Mouse (Mus musculus): Measurements from ENCODE around the gene Adamts16.
"Not testable (repeated sequence)": the region's sequence is repeated elsewhere in the genome, so short reads cannot be mapped to it uniquely, and the experiment has no call there.

Gene Adamts16

DNA sequence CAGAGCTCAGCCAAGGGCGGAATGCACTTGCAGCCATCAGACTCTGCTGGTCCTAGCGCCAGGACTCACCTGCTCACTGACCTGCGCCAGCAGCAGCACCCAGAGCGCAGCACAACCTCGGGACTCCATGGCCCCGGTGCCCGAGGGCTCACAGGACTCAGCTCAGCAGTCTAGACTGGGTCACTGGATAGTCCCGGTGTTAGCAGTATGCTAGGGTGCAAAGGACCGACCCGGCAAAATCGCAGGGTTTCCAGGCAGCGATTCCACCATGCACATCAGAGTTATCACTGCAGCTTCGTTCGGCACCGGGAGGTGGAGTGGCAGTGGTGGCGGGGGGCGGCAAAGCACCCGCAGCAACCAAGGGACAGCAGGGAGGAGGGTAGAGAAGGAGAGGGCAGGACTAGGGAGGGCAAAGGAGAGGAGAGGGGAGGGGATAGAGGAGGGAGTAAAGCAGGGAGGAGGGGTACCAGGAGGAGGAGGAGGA lies at the start of gene Adamts16:
Gene Adamts16 (minus strand): TSS at position 391 of the 484 bp plus-strand sequence.
- DNase-seq (ENCODE audit: low spot score), result no peak

DNA sequence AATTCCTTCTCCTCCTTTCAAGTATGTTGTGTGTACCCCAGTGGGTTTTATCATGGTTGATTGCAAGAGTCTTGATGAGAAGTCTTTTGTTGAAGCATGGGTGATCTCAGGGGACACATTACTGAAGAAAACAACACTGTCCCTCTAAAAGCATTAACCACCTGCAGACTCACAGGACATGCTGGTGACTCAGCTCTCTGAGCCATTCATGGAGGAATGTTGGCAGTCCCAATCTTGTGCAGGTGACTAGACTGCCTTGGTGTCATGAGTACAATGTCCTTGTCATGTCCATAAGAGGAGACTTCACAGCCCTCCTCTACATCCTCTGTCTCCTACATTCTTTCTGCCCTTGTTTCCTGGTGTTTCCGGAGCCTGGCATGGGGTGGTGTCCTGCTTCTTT lies 45.5 kb upstream of the Adamts16 start:
- DNase-seq (ENCODE audit: low spot score), result no peak

DNA sequence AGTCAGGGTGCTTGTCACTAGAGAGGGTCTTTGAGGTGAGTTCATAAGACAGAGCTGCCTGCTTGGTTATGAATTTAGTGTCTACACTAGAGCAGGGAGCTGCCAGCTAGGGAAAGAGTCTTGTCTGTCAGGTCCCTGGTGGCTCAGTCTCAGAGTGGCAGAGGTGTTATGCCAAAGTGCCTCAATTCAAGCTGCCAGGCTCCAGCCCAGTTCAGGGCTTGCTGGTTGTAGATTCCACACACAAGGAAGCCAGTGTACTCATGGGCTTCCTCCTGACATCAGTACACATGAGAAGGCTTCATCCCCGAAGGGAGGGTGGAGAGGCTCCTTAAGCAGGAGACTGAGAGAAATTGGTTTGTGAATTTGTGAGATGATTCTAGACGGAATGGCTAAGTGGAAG lies 43.4 kb upstream of the Adamts16 start:
- no peak for DNase-seq (ENCODE audit: low spot score)

DNA sequence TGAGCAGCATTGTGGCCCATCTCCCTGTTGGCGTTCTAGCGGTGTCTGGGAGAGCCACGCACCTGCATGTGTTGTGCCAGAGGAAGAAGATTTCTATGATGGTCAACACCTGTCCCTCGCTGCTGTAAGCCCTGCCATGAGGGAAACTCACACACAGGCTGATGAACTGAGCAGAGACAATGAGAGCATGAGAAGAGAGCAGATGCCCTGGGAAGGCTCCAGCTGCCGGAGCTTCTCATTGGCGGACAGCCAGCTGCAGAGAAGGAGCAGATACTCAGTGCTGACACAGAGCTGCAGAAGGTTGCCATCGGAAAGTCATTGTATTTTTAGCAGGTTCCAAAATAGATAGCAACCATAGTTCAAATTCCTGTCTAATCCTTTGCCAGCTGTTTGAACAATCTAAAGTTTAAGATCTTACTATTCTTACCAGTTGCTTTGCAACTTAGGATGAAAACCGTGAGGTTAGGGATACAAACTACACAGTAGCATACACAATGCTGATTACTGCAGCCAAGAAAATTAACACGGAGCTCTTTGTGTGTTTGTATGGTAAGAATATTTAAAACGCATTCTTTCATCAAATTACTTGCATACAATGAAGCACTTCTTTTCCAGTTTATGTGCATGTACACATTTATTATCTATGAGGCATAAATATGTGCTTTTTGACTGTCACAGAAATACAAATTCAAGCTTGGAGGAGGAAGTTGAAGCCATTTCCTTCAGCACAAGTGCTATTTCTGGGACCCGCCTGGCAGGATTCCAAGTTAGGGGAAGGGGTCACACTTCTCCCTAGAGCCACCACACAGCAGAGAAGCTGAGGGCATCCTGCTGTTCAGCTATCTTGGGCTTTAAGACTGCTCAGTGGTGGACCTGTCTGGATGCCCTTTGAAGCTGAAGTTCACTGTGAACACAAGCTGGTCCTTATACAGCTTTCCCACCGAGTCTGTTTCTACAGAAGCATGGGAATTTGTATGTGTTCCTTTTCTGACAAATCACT lies 42.6 kb upstream of the Adamts16 start:
- peak; percentile 28 for DNase-seq (ENCODE audit: low spot score)

DNA sequence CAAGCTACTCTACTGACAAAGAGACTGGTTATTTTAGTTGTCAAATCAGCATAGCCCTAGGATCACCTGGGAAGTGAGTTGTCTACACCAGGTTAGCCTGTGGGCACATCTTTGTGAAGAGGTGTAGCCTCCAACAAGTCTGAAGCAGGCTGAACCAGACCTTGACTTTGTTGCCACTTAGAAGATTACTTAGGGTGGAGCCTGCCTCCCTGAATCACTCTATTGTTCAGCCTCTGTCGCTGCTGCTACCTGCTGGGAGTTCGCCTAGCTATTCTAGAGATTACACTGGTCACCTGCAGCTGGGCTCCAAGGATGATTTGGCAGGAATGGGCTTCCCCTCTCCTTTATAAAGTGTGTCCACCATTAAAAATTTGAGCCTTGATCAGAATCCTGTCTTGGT lies 38.4 kb upstream of the Adamts16 start:
- not testable (repeated sequence) for DNase-seq (ENCODE audit: low spot score)

DNA sequence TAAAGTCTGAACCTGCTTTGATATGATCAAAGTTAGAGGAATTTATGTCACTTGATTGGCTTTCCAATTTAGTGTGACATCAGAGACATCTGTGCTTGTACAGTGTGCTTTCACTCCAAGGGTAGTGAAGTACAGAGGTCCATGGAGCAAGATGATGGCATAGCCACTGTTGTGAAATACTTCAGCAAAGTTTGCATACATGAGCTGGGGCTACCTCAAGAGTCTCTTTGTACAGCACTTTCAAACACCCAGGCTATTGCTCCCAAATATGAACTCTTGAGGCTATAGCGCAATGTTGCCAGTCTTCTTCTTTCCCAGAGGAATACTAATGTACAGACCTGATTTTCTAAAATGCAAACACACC lies 35.9 kb upstream of the Adamts16 start:
- no peak for DNase-seq (ENCODE audit: low spot score)

DNA sequence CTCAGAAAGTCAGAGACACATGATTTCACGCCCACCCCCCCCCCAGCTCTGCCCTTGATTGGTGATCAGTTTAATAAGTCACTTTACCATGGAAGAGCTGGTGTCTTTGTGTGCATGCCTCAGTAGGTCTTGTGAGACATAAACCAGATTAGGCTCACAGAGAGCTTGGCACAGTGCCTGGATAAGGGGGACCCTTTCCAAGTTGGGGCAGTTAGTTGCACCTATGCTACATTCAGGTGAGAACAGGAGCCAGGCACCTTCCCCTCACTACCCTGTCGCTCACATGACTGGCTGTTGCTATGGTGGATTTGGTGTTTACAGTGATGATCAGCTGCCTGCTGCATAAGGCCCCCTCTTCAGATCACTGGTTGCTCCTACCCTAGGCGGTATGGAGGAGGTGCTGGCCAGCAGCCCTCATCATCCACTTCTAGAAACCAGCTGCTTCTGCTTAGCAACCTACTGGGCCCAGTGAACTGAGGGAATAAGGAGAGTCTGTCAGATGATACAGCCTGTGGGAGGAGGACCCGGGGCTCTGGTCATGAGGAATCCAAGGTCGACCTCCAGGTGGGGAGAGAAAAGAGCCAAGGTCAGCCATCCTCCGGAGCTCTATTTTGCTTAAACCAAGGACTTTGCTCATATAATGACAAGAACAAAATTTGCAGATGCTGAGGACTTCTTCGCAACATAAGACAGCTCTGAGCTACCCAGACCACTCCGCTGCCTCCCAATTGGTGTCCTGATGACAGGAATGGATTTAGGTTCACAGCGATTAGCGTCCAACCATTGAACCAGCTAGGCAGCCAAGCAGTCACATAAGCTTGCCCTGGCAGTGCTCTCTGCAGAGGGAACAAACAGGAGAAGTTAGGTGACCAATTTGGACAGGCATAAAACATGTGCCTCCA lies 35.3 kb upstream of the Adamts16 start:
- DNase-seq (ENCODE audit: low spot score), result no peak

DNA sequence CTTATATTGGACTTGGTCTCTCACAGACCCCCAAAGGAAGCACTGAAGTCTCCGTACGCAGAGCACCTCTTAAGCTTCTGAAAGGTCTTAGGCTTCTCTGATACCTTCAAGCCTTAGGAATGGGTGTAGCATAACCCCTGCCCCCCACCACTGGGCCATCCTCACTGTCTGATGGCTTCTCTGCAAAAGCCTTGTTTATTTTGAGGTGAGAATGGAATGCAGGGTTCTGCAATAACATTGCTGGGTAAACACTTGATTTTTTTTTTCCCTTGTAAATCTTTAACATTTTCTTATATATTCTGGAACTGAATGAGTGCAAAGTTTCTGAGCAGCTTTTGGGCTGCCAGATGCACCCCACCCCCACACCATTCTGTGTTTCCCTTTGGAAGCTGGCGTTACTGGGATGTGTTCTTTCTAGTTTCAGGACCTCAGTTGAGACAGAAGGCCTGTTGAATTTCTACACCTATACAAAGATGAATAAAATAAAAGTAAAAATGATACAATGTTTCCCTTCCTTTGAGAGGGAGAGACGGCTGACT lies 33.9 kb upstream of the Adamts16 start:
- no peak for DNase-seq (ENCODE audit: low spot score)

DNA sequence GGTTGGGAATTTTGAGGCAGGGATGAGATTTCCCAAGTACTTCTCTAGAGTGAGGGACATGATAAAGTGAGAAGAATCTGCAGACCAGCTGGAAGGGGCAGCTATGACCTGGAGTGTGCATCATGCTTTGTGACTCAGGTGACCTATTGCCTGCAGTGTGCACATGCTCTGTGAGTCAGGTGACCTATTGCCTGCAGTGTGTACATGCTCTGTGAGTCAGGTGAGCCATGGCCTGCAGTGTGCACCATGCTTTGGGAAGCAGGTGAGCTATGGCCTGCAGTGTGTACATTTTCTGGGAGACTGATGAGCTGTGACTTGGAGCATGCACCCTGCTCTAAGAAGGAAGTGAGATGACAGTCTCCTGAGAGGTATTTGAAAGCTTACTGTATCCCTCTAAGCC lies 33.1 kb upstream of the Adamts16 start:
- DNase-seq (ENCODE audit: low spot score), result no peak

DNA sequence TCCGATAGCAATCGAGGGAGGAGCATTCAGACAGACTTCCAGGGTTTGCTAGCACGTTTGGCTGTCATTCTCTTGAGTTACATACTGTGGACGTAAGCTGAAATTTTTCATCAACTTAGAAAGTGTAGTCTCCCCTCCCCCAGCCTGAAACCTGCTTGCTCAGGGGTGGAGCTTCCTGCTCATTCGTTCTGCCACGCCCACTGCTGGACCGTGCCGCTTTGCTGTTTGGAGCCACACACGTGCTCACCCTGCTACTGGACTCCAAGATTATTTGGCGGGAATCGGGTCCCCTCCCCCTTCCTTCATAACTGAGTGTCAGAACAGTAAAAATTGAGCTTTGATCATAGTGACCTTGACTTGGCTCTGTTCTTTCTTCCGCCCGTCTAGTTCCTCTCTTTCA lies 32.2 kb upstream of the Adamts16 start:
- not testable (repeated sequence) for DNase-seq (ENCODE audit: low spot score)

DNA sequence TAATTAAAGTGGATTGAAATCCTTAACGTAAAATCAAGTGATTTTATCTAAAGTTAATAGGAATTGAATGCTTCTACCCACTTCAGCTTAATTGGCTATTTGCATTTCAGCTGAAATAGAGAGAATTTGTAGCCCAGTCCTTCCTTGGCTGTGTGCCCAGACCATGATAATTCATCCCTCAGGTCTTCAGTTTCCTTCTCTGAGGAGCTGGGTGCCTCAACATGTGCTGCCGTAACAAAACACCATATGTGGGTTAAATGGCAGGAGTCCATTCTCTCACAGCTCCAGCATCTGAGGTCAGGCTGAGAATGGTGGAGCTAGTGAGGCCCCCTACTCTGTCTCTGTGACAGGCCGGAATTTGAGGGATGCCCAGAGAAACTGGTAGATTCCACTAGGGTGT lies 29.4 kb upstream of the Adamts16 start:
- no peak for DNase-seq (ENCODE audit: low spot score)

DNA sequence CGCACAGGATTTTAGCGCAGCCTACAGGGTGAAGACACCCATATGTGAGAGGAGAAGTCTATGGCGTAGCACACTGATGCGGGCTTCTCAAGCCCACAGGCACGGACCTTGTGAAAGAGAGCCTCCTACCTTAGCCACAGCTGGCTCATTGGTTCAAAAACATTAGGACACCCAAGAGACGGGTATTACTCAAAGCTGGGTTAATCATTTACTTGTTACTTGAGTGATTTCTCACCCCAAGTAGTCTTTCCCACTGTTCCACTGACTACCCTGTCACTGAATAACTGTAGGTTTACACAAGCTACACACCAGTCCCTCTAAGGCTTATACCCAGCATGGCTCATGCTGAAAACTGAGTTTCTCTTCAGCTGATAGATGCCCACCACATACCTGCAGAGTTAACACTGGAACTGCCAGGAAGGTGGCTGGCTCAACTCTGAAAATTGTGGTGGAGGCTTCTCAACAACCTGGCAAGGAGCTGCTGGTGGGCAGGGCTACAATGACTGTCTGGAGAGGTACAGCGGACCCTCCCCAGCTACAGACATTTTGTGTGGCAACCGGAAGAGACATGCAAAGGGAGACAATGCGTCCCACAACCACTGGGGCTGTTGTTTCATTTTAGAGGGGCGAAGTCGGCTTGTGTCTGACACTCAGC lies 25.5 kb upstream of the Adamts16 start:
- no peak for DNase-seq (ENCODE audit: low spot score)

DNA sequence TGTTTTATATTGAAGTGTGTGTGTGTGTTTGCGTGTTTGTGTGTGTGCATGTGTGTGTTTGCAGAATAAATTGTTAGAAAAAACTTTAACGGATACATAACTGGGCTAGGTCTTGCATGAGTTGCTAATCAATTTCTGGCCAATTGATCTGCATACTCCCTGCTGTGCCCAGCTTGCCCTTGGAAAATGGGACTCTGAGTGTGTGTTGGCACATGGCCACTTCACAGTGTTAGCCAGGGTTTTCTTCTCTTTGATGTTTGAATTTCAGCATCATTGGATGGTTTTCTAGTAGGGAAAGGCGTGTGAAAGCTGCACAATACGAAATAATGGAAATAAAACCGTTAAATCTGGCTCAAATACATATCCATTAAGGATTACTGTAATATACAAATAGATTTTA lies 24.3 kb upstream of the Adamts16 start:
- DNase-seq (ENCODE audit: low spot score), result no peak

DNA sequence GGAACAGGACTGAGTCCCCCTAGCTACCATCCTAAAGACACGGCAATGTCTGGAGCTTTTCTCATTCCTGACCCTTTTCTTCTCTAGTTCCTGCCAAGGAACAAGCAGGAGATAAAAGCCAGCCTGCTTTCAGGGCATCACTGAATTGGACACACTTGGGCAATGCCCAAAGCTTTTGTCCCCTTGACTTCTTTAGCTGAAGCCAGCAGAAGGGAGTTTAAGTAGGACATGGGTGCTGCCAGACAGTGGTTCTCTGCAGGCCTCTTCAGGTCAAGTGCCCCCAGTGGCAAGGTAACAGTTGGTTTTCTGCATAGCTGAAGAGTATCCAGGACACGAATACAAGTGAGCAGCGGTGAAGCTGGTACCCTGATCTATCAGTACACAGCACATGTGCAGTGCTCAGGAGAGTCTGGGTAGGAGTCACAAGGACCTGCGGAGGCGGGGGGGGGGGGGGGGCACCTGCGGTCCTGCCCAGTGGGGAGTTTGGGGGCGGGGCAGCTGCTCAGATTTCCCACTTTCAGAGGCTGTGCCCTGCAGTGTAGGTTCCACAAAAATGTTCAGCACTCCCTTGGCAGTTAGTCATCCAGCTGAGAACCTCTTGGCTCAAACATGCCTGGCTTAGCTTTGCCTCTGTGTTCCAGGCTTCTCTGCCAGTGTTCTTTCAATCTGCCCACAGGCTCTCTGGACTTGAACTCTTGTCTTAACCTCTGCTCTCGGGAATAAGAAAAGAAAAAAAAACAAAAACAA lies 20.7 kb upstream of the Adamts16 start:
- no peak for DNase-seq (ENCODE audit: low spot score)

DNA sequence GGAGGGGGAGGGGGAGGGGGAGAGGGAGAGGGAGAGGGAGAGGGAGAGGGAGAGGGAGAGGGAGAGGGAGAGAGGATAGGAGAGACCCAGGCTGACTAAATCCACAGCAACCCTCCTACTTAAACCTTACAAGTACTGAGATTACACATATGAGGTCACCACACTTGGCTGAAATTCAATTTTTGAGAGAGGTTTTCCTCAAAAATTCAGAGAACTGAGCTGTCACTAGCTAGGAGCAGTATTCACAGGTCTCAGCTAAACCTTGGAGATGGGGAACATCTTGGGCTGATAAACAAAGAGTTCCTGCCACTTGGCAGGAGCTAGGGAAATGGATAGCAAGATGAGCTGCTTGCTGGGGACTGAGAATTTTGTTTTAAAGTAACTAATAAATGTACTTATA lies 12.0 kb upstream of the Adamts16 start:
- DNase-seq (ENCODE audit: low spot score), result no peak

DNA sequence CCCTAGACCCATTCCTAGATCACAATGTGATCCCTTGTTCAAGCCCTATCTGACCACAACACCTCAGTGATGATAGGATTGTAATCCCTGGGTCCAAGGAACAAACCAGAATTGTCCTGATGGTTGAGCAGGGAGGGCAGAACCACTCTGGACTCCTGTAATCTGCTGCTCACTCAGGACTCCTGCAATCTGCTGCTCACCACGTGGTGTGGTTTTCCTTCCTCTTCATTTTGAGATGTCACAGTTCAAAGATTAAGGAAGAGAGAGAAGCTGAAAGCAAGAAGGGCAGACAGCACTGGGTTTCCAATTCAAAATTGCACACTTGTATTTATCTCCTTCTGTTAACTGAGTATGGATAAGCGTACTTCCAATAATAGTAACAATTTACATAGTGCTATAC lies 5.3 kb upstream of the Adamts16 start:
- DNase-seq (ENCODE audit: low spot score), result no peak

DNA sequence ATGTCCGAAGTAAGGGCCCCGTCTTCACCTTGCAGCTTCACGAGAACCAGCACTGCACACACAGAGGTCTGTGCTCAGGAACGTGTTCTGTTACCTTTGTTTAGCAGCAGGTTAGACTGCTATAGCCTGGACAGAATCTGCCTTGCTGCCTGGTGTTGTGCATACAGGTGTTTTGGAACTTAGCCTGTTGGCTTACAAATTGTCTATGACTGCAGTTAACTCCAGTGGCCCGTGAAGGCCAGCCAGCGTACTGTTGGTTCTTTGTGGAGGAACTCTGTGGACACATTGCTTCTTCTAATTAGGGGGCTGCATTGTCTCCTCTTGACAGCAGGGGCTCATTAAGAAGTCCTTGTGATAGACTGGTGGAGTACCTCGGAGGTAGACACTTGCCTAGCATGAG lies 3.9 kb upstream of the Adamts16 start:
- DNase-seq (ENCODE audit: low spot score), result no peak

DNA sequence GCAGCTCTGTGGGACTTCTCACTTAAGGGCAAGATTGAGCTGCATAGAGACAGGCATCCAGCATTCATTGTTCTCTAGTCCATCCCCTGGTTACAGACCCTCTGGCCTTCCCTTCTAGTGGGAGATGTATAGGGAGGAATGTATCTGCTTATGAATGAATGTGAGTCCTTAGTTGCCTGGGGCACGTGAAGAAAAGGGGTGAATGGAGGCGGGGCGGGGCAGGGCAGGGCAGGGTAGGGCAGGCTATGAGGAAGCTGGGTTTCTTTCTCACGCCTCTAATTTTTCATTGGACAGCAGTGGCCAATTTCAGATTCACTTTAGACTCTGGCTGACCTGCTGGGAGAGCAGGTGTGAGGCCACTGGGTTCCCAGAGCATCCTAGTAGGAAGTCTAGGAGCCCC lies 515 bp upstream of the Adamts16 start:
- no peak for DNase-seq (ENCODE audit: low spot score)

DNA sequence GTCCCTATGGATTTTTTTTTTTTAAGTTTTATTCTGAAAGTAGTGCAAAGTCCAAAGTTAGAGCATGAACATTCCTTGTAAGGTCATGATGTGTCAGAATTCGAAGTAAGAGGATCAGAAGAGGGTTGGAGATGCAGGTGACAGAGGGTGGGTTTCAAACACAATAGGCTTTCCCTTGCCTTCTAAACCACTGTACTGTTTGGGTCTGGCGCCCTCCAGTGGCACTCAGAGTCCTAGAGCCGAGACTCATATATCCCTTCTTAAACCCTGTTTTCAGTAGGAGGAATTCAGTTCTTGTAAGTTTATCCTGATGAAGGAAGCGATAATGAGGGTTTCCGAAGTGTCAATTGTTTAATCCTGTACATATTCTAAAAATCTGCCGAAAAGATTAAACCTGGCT lies 1.4 kb downstream of the Adamts16 start:
- peak; percentile 58 for DNase-seq (ENCODE audit: low spot score)

DNA sequence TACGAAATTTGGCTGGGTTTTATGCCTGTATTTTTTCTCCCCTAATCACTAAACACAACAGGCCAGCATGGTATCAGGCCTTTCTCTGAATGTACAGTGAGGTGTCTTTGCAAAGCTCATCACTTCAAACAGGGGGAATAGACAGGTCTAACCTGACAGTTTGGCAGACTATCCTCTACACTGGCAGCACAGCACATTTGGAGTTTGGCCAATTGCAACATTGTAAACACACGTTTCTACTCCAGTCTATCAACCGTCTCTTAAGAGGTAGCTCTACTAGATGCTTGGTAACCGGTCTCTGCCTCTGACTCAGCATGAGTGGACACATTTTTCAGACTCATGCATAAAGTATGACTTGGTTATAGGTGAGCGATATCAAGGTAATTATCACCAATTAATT lies 4.0 kb downstream of the Adamts16 start:
- DNase-seq (ENCODE audit: low spot score), result no peak

DNA sequence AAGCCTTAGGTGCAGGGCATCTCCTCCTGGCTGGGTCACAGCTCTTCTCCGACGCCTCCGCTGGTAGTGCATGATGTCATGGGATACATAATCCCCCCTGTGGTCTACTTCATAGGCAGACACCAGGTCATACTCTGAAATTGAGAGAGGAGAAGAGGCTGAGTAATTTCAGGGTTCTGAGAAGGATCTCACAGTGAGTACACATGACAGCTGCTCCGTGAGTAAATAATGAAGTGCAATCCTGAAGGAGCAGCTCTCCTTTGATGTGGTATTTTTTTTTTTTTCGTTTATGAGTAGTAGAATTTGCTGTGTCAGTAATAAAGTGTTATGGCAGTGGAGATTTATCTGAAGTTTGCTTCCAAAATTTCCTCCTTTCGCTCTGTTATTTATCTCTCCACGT lies 5.4 kb downstream of the Adamts16 start:
- no peak for DNase-seq (ENCODE audit: low spot score)

Data from ovary, postnatal 14 days (tissue).